Mouse (Mus musculus): ENCODE measurements around the gene Tpcn2. TPM values are rescaled to one million over a fixed set of nuclear protein-coding genes. Genes with fewer than 3 reads are reported as not detected.

The Tpcn2 gene
- 7.4 and 9.1 TPM in 2 replicates for polyA plus RNA-seq (2012; rRNA removed)

DNA sequence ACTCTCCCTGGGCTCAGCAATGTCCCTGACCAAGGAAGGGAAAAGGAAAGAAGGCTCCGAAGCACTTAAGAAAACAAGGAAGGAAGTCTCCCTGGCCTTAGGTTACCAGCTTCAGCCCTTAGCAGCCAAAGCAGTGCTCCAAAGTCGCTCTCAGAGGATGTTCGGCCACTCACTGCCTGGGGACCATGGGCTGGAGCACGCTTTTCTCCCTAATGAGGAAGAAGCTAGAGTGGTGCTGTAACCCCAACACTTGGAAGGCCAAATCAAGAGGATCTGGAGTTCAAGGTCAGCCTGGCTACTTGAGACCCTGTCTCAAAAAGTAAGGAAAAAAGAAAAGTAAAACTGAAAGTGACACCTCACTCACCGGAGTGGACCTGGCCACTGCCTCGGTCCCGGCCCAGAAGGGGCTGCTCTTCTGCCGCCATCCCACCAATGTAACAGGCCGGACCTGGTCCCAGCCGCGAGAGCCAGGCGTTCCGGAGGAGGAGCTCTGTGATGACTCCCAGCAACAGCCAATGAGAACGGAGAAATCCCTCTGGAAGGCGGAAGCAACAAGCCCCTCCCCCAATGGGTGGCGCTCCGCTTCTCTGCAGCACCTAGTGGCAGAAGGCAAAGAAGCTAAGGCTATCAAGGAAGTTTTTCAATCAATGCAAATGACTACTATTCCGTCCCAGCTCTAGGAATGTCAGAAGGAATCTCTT is at the start of gene Tpcn2:
Tpcn2 (minus strand) TSS at position 525 of the 701 bp plus-strand sequence.
- TF ChIP-seq CTCF (IDR thresholded peaks at IDR 0.05; ENCODE audit: extremely low read depth, insufficient read depth, low read length), result peak; percentile 37
- TF ChIP-seq POLR2A (IDR thresholded peaks at IDR 0.05; ENCODE audit: extremely low read depth, insufficient read depth, low read length), result peak; percentile 60; the same call in 1 of the 2 replicates
- H3K27ac ChIP-seq (ENCODE audit: insufficient read depth, low read length), result no peak within 1 kb of the TSS
- H3K4me1 ChIP-seq (ENCODE audit: control insufficient read depth, insufficient read depth, low read length), result no peaks in the 10 kb centered on the region
- peak within 1 kb of the TSS; percentile 39 for H3K4me3 ChIP-seq (ENCODE audit: insufficient read depth, low read length)

DNA sequence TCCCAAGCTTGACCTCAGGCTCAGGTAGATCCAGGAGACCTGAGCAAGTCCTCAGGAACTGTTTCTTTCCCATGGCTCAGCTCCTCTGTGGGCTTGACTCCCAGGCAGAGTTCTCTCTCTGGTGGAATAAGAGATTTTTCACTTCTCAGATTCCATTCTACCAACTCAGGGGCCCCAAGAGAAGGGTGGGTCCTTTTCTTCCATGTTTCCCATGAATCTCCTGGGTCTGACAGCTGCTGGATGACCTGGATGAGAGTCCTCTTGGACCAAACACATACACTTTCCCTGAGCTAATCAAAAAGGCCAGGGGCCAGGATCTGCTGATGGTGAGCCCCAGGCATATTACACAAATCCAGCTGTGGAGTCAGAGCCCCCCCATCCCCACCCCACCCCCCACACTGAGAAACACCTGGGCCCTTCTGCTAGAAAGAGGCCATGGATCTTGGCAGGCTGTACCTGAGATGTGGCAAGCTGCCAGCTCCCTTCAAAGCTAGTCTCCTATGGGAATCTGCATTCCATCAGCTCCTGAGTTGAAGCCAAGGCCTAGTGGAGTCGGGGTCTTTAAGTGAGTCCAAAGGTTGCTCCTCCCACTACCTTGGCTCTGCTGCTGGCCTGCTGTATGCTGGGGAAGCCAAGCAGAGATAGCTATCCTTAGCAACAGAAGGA is 48.7 kb upstream of the Tpcn2 start:
- TF ChIP-seq CTCF (IDR thresholded peaks at IDR 0.05; ENCODE audit: extremely low read depth, insufficient read depth, low read length) (no peak), POLR2A (IDR thresholded peaks at IDR 0.05; ENCODE audit: extremely low read depth, insufficient read depth, low read length) (no peak)
- no peaks in the 10 kb centered on the region for H3K4me1 ChIP-seq (ENCODE audit: control insufficient read depth, insufficient read depth, low read length)
- H3K27ac ChIP-seq (ENCODE audit: insufficient read depth, low read length), result no peak overlapping the region
- H3K4me3 ChIP-seq (ENCODE audit: insufficient read depth, low read length), result no peak overlapping the region

DNA sequence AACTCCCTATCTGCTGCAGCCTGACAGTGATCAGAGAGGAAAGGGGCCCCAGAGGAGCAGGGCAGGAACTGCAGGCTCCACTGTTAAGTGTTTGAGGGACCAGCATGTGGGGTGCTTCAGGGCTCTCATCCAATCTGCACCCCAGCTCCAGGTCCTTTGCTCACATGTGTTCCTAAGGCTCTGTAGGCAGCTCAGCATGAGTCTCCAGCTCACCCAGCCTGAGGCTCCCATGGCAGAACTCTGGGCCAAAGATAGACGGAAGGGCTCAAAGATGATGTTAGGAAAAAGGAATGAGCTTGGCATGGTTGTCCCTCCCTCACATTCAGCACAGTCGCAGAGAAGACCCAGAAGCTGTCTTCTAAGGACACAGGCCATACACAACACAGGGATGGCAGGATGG is 46.8 kb upstream of the Tpcn2 start:
- TF ChIP-seq POLR2A (IDR thresholded peaks at IDR 0.05; ENCODE audit: extremely low read depth, insufficient read depth, low read length), result no peak
- TF ChIP-seq CTCF (IDR thresholded peaks at IDR 0.05; ENCODE audit: extremely low read depth, insufficient read depth, low read length), result no peak
- H3K4me1 ChIP-seq (ENCODE audit: control insufficient read depth, insufficient read depth, low read length), result no peaks in the 10 kb centered on the region
- H3K27ac ChIP-seq (ENCODE audit: insufficient read depth, low read length), result no peak overlapping the region
- no peak overlapping the region for H3K4me3 ChIP-seq (ENCODE audit: insufficient read depth, low read length)

DNA sequence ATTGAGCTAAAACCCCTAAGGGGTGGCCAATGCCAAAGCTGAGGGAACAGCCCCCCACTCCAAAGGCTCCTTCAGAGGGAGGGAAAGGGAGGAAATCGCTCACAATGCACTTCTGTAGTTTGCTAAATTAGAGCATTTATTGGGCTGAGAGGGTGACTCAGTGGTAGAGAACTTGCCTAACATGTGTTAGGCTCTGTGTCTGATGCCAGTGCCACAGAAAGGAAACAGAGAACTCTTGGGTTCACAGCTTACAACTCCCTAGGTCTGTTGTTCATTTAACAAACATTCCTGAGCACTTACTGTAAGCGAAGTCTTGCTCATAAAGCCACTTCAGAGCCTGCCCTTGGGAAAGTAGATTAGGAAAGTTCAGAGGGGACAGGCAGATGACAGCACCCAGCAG is 46.2 kb upstream of the Tpcn2 start:
- H3K27ac ChIP-seq (ENCODE audit: insufficient read depth, low read length), result no peak overlapping the region
- H3K4me3 ChIP-seq (ENCODE audit: insufficient read depth, low read length), result no peak overlapping the region
- TF ChIP-seq CTCF (IDR thresholded peaks at IDR 0.05; ENCODE audit: extremely low read depth, insufficient read depth, low read length) (no peak), POLR2A (IDR thresholded peaks at IDR 0.05; ENCODE audit: extremely low read depth, insufficient read depth, low read length) (no peak)
- no peaks in the 10 kb centered on the region for H3K4me1 ChIP-seq (ENCODE audit: control insufficient read depth, insufficient read depth, low read length)

DNA sequence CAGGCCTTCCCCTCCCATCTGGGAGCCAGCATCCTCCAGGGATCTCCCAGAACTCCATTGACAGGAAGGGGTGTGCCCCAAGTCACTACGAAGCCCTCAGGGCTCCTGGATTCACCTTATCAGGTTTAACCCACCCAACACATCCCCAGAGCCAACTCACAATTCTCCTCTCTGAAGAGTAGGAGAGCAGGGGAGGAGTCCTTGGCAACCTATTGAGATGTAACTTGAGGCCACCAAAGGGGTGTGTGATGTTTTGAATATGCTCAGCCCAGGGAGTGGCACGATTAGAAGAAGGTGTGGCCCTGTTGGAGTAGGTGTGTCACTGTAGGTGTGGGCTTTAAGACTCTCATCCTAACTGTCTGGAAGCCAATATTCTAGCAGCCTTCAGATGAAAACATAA is 41.9 kb upstream of the Tpcn2 start:
- H3K27ac ChIP-seq (ENCODE audit: insufficient read depth, low read length), result no peak overlapping the region
- H3K4me1 ChIP-seq (ENCODE audit: control insufficient read depth, insufficient read depth, low read length), result no peaks in the 10 kb centered on the region
- H3K4me3 ChIP-seq (ENCODE audit: insufficient read depth, low read length), result no peak overlapping the region
- TF ChIP-seq CTCF (IDR thresholded peaks at IDR 0.05; ENCODE audit: extremely low read depth, insufficient read depth, low read length), result no peak
- TF ChIP-seq POLR2A (IDR thresholded peaks at IDR 0.05; ENCODE audit: extremely low read depth, insufficient read depth, low read length), result no peak

DNA sequence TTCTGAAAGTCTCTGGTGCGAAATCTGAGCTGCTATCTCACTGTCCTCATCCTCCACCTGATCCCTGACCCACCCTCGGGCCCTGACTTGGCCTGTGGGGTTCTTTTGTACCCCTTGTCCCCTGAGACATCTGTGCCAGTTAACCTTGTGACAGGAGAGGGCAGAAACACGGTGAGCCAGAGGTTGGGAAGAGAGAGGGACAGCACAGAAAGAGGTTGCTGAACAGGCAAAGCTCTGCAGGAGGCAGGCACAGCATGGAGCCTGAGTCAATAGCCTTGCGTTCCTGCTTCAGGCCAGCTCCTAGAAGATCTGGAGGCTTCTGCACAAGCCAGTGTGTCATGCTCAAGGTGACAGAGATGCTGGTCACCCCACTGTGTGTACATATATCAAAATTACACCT is 39.8 kb upstream of the Tpcn2 start:
- Histone ChIP-seq H3K4me1 (ENCODE audit: control insufficient read depth, insufficient read depth, low read length) (no peaks in the 10 kb centered on the region), H3K27ac (ENCODE audit: insufficient read depth, low read length) (no peak overlapping the region), H3K4me3 (ENCODE audit: insufficient read depth, low read length) (no peak overlapping the region)
- TF ChIP-seq POLR2A (IDR thresholded peaks at IDR 0.05; ENCODE audit: extremely low read depth, insufficient read depth, low read length) (no peak), CTCF (IDR thresholded peaks at IDR 0.05; ENCODE audit: extremely low read depth, insufficient read depth, low read length) (no peak)

DNA sequence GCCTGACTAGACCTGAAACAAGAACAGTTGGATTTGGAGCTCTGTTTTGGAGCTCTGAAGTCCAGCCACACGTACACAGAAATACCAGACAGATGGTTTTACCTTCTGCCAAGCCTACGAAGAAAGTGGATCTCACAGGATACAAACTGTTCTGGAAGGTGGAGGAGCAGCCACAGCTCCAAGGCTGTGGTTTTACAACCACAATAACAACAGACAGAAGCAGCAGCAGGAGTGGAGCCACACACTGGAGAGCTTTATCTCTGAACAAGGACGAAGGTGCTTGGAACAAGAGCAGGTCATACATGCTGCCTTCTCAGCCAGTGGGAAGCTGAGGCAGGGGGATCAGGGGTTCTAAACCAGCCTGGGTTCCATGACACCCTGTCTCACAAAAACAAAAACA is 35.7 kb upstream of the Tpcn2 start:
- no peak for TF ChIP-seq POLR2A (IDR thresholded peaks at IDR 0.05; ENCODE audit: extremely low read depth, insufficient read depth, low read length)
- TF ChIP-seq CTCF (IDR thresholded peaks at IDR 0.05; ENCODE audit: extremely low read depth, insufficient read depth, low read length), result no peak
- no peak overlapping the region for H3K27ac ChIP-seq (ENCODE audit: insufficient read depth, low read length)
- H3K4me1 ChIP-seq (ENCODE audit: control insufficient read depth, insufficient read depth, low read length), result no peaks in the 10 kb centered on the region
- no peak overlapping the region for H3K4me3 ChIP-seq (ENCODE audit: insufficient read depth, low read length)

DNA sequence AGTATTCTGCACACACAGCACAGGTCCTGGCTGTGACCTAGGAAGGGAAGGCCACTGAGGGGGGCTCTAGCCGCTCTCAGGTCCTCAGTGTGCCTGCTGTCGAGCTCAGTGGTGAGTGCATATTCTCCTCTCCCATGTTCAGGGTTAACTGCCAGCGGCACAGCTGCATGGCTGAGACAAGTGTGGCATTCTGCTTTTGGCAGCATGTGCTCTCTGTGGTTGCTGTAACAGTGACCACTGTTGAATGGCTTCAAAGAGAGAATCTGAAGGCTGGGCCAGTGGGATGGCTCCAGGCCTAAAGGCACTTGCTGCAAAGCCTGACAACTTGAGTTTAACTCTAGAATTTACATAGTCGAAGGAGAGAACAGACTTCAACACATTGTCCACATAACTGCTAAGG is 33.7 kb upstream of the Tpcn2 start:
- TF ChIP-seq POLR2A (IDR thresholded peaks at IDR 0.05; ENCODE audit: extremely low read depth, insufficient read depth, low read length) (no peak), CTCF (IDR thresholded peaks at IDR 0.05; ENCODE audit: extremely low read depth, insufficient read depth, low read length) (no peak)
- Histone ChIP-seq H3K4me1 (ENCODE audit: control insufficient read depth, insufficient read depth, low read length) (no peaks in the 10 kb centered on the region), H3K4me3 (ENCODE audit: insufficient read depth, low read length) (no peak overlapping the region), H3K27ac (ENCODE audit: insufficient read depth, low read length) (no peak overlapping the region)

DNA sequence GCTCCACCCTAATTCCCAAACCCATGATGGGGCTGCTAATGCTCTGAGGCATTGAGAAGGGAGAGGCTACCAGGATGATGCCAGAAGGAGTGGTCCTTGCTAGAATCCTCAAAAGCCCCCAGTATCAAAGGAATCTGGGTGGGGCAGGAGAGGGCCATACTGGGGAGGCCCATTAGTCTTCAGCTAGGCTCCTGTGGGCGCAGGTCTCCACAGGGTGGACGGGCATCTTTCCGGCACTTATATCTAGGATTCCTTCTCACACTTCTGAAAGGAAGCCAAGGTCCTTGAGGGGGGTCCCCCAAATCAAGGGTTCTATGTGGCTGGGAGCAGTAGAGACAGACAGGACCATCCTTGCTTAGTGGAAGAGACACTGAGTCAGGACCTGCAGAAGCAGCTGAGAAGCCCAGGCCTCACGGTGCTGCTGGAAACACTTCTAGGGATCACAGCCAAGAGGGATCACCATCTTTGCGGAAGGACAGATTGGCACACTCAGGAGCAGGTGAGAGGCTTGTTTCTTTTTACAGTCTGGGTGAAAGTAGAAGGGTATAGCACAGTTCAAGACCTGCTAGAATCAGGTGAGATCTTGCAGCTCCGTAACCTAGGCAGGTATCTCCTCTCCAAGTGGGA is 31.1 kb upstream of the Tpcn2 start, which contains the start of gene Mrgprd:
Mrgprd (plus strand) TSS at position 51 of the 627 bp plus-strand sequence.
- no peak within 1 kb of the TSS for H3K27ac ChIP-seq (ENCODE audit: insufficient read depth, low read length)
- H3K4me1 ChIP-seq (ENCODE audit: control insufficient read depth, insufficient read depth, low read length), result no peaks in the 10 kb centered on the region
- TF ChIP-seq POLR2A (IDR thresholded peaks at IDR 0.05; ENCODE audit: extremely low read depth, insufficient read depth, low read length) (no peak), CTCF (IDR thresholded peaks at IDR 0.05; ENCODE audit: extremely low read depth, insufficient read depth, low read length) (no peak)
- no peak within 1 kb of the TSS for H3K4me3 ChIP-seq (ENCODE audit: insufficient read depth, low read length)
